Mouse (Mus musculus): ENCODE data around the gene Tamm41. TPM values are rescaled to one million over a fixed set of nuclear protein-coding genes. Genes with fewer than 3 reads are reported as not detected.

The Tamm41 gene
- polyA plus RNA-seq, 1 experiment from 2014 or later = 34.9 TPM

GRCm38 (mm10) chr6:114965396-114965795, 72.3 kb downstream of the Tamm41 start:
- Histone ChIP-seq H3K27me3 (ENCODE audit: control insufficient read depth, insufficient read depth, low read length) (peaks cover 17% of the 10 kb centered on the region), H3K27ac (replicated peaks in 1 of 2; ENCODE audit: control insufficient read depth in 1 of 2, insufficient read depth in 1 of 2, low read depth in 2 of 2, low read length in 2 of 2) (no peak overlapping the region), H3K9ac (ENCODE audit: low read length) (no peak overlapping the region), H3K4me1 (ENCODE audit: control insufficient read depth in 2 of 2, insufficient read depth in 2 of 2, low read length in 2 of 2) (peaks cover 4 to 6% of the 10 kb centered on the region in 2 experiments; a peak in 2 of 4 replicates), H3K4me3 (ENCODE audit: control insufficient read depth in 1 of 2, insufficient read depth in 1 of 2, low read depth in 1 of 2, low read length in 2 of 2) (no peak overlapping the region), H3K36me3 (ENCODE audit: control insufficient read depth, insufficient read depth, low read length) (no peaks in the 10 kb centered on the region), H3K9me3 (ENCODE audit: control insufficient read depth, low read length) (no peaks in the 10 kb centered on the region), H3K4me2 (ENCODE audit: low read length) (no peak overlapping the region)
- no peak for ATAC-seq (ENCODE audit: insufficient number of reproducible peaks, insufficient read depth, low FRiP score, low read depth)
- 68% methylated on average over 8 of the region's 8 CpGs for WGBS

GRCm38 (mm10) chr6:114964235-114964634, 73.4 kb downstream of the Tamm41 start:
- H3K4me3 ChIP-seq (ENCODE audit: control insufficient read depth in 1 of 2, insufficient read depth in 1 of 2, low read depth in 1 of 2, low read length in 2 of 2) = no peak overlapping the region
- H3K27ac ChIP-seq (replicated peaks in 1 of 2; ENCODE audit: control insufficient read depth in 1 of 2, insufficient read depth in 1 of 2, low read depth in 2 of 2, low read length in 2 of 2) = no peak overlapping the region
- H3K4me2 ChIP-seq (ENCODE audit: low read length) = no peak overlapping the region
- H3K27me3 ChIP-seq (ENCODE audit: control insufficient read depth, insufficient read depth, low read length) = peaks cover 17% of the 10 kb centered on the region
- 77% methylated on average over 2 of the region's 2 CpGs for WGBS
- H3K4me1 ChIP-seq (ENCODE audit: control insufficient read depth in 2 of 2, insufficient read depth in 2 of 2, low read length in 2 of 2) = no peaks in the 10 kb centered on the region
- ATAC-seq (ENCODE audit: insufficient number of reproducible peaks, insufficient read depth, low FRiP score, low read depth) = no peak
- H3K9me3 ChIP-seq (ENCODE audit: control insufficient read depth, low read length) = no peaks in the 10 kb centered on the region
- no peaks in the 10 kb centered on the region for H3K36me3 ChIP-seq (ENCODE audit: control insufficient read depth, insufficient read depth, low read length)
- no peak overlapping the region for H3K9ac ChIP-seq (ENCODE audit: low read length)

- H3K9me3 ChIP-seq (ENCODE audit: control insufficient read depth, low read length) = no peaks in the 10 kb centered on the region
- no peaks in the 10 kb centered on the region for H3K4me1 ChIP-seq (ENCODE audit: control insufficient read depth in 2 of 2, insufficient read depth in 2 of 2, low read length in 2 of 2)
- no peak overlapping the region for H3K4me3 ChIP-seq (ENCODE audit: control insufficient read depth in 1 of 2, insufficient read depth in 1 of 2, low read depth in 1 of 2, low read length in 2 of 2)
- no peaks in the 10 kb centered on the region for H3K36me3 ChIP-seq (ENCODE audit: control insufficient read depth, insufficient read depth, low read length)
- no peak overlapping the region for H3K27ac ChIP-seq (replicated peaks in 1 of 2; ENCODE audit: control insufficient read depth in 1 of 2, insufficient read depth in 1 of 2, low read depth in 2 of 2, low read length in 2 of 2)
- H3K4me2 ChIP-seq (ENCODE audit: low read length) = no peak overlapping the region
- H3K9ac ChIP-seq (ENCODE audit: low read length) = no peak overlapping the region
- 61% methylated on average over 5 of the region's 5 CpGs for WGBS
- ATAC-seq (ENCODE audit: insufficient number of reproducible peaks, insufficient read depth, low FRiP score, low read depth) = no peak
- peaks cover 17% of the 10 kb centered on the region for H3K27me3 ChIP-seq (ENCODE audit: control insufficient read depth, insufficient read depth, low read length)
Measured at GRCm38 (mm10) chr6:114963636-114964035, 74.0 kb downstream of the Tamm41 start.

- H3K27ac ChIP-seq (replicated peaks in 1 of 2; ENCODE audit: control insufficient read depth in 1 of 2, insufficient read depth in 1 of 2, low read depth in 2 of 2, low read length in 2 of 2) = no peak overlapping the region
- H3K4me1 ChIP-seq (ENCODE audit: control insufficient read depth in 2 of 2, insufficient read depth in 2 of 2, low read length in 2 of 2) = no peaks in the 10 kb centered on the region
- no peaks in the 10 kb centered on the region for H3K9me3 ChIP-seq (ENCODE audit: control insufficient read depth, low read length)
- H3K27me3 ChIP-seq (ENCODE audit: control insufficient read depth, insufficient read depth, low read length) = peaks cover 6% of the 10 kb centered on the region; the same call in 1 of the 2 replicates
- H3K4me2 ChIP-seq (ENCODE audit: low read length) = no peak overlapping the region
- H3K9ac ChIP-seq (ENCODE audit: low read length) = no peak overlapping the region
- no peaks in the 10 kb centered on the region for H3K36me3 ChIP-seq (ENCODE audit: control insufficient read depth, insufficient read depth, low read length)
- WGBS = 67% methylated on average over 10 of the region's 10 CpGs
- H3K4me3 ChIP-seq (ENCODE audit: control insufficient read depth in 1 of 2, insufficient read depth in 1 of 2, low read depth in 1 of 2, low read length in 2 of 2) = no peak overlapping the region
- no peak for ATAC-seq (ENCODE audit: insufficient number of reproducible peaks, insufficient read depth, low FRiP score, low read depth)
Measured at GRCm38 (mm10) chr6:114961276-114962068, 76.2 kb downstream of the Tamm41 start.

GRCm38 (mm10) chr6:114959012-114959398, 78.7 kb downstream of the Tamm41 start:
- H3K4me1 ChIP-seq (ENCODE audit: control insufficient read depth in 2 of 2, insufficient read depth in 2 of 2, low read length in 2 of 2) = no peaks in the 10 kb centered on the region
- H3K9me3 ChIP-seq (ENCODE audit: control insufficient read depth, low read length) = no peaks in the 10 kb centered on the region
- H3K9ac ChIP-seq (ENCODE audit: low read length) = no peak overlapping the region
- ATAC-seq (ENCODE audit: insufficient number of reproducible peaks, insufficient read depth, low FRiP score, low read depth) = no peak
- WGBS = 79% methylated on average over 6 of the region's 6 CpGs
- no peak overlapping the region for H3K4me3 ChIP-seq (ENCODE audit: control insufficient read depth in 1 of 2, insufficient read depth in 1 of 2, low read depth in 1 of 2, low read length in 2 of 2)
- H3K4me2 ChIP-seq (ENCODE audit: low read length) = no peak overlapping the region
- no peaks in the 10 kb centered on the region for H3K27me3 ChIP-seq (ENCODE audit: control insufficient read depth, insufficient read depth, low read length)
- no peaks in the 10 kb centered on the region for H3K36me3 ChIP-seq (ENCODE audit: control insufficient read depth, insufficient read depth, low read length)
- H3K27ac ChIP-seq (replicated peaks in 1 of 2; ENCODE audit: control insufficient read depth in 1 of 2, insufficient read depth in 1 of 2, low read depth in 2 of 2, low read length in 2 of 2) = no peak overlapping the region

GRCm38 (mm10) chr6:114958249-114959011, 79.2 kb downstream of the Tamm41 start:
- H3K9me3 ChIP-seq (ENCODE audit: control insufficient read depth, low read length) = no peaks in the 10 kb centered on the region
- H3K4me1 ChIP-seq (ENCODE audit: control insufficient read depth in 2 of 2, insufficient read depth in 2 of 2, low read length in 2 of 2) = no peaks in the 10 kb centered on the region
- no peaks in the 10 kb centered on the region for H3K36me3 ChIP-seq (ENCODE audit: control insufficient read depth, insufficient read depth, low read length)
- no peak overlapping the region for H3K4me3 ChIP-seq (ENCODE audit: control insufficient read depth in 1 of 2, insufficient read depth in 1 of 2, low read depth in 1 of 2, low read length in 2 of 2)
- H3K27me3 ChIP-seq (ENCODE audit: control insufficient read depth, insufficient read depth, low read length) = no peaks in the 10 kb centered on the region
- no peak overlapping the region for H3K9ac ChIP-seq (ENCODE audit: low read length)
- no peak for ATAC-seq (ENCODE audit: insufficient number of reproducible peaks, insufficient read depth, low FRiP score, low read depth)
- no peak overlapping the region for H3K27ac ChIP-seq (replicated peaks in 1 of 2; ENCODE audit: control insufficient read depth in 1 of 2, insufficient read depth in 1 of 2, low read depth in 2 of 2, low read length in 2 of 2)
- H3K4me2 ChIP-seq (ENCODE audit: low read length) = no peak overlapping the region
- 83% methylated on average over 10 of the region's 10 CpGs for WGBS

- no peaks in the 10 kb centered on the region for H3K4me1 ChIP-seq (ENCODE audit: control insufficient read depth in 2 of 2, insufficient read depth in 2 of 2, low read length in 2 of 2)
- H3K9me3 ChIP-seq (ENCODE audit: control insufficient read depth, low read length) = no peaks in the 10 kb centered on the region
- 64% methylated on average over 12 of the region's 12 CpGs for WGBS
- no peak overlapping the region for H3K4me3 ChIP-seq (ENCODE audit: control insufficient read depth in 1 of 2, insufficient read depth in 1 of 2, low read depth in 1 of 2, low read length in 2 of 2)
- no peaks in the 10 kb centered on the region for H3K27me3 ChIP-seq (ENCODE audit: control insufficient read depth, insufficient read depth, low read length)
- no peak overlapping the region for H3K27ac ChIP-seq (replicated peaks in 1 of 2; ENCODE audit: control insufficient read depth in 1 of 2, insufficient read depth in 1 of 2, low read depth in 2 of 2, low read length in 2 of 2)
- ATAC-seq (ENCODE audit: insufficient number of reproducible peaks, insufficient read depth, low FRiP score, low read depth) = no peak
- no peaks in the 10 kb centered on the region for H3K36me3 ChIP-seq (ENCODE audit: control insufficient read depth, insufficient read depth, low read length)
- no peak overlapping the region for H3K4me2 ChIP-seq (ENCODE audit: low read length)
- no peak overlapping the region for H3K9ac ChIP-seq (ENCODE audit: low read length)
Measured at GRCm38 (mm10) chr6:114957756-114958155, 79.9 kb downstream of the Tamm41 start.

All from heart, embryonic 14.5 days (tissue).